Comparison of ENCODE assay signal across 8 mouse cellular contexts in the genomic region with DNA sequence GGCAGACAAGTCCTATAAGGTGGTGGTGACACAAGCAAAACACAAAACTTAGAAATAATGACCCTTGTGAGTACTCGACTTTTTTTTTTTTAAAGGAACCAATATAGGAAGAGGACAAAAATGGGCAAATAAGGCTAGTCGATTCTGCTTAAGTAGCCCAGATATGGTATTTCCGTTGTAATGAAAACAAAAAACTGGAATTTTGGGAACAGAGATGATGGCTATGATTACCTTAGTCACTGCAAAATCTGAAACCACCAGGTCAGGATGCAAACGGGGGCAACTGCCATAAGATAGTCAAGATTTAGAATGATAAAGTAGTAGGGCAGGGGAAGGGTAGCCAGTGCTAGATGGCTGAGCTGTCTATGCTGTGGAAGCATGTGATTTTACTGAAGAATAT. TPM values are rescaled to one million over a fixed set of nuclear protein-coding genes. Genes with fewer than 3 reads are reported as not detected.
DNase-seq lines count a peak whose midpoint lies in the region; ATAC-seq lines count a peak whose summit lies in the region.

No protein-coding gene starts in this region.

- WGBS in forebrain, embryonic 15.5 days, result 37% methylated on average over 4 of the region's 4 CpGs
- 33% methylated on average over 4 of the region's 4 CpGs for WGBS in limb, embryonic 15.5 days
- 36% methylated on average over 4 of the region's 4 CpGs for WGBS in stomach, embryonic 14.5 days

- H3K4me3 ChIP-seq in megakaryocyte, embryonic 14.5 days (replicated peaks), result peak overlapping the region; percentile 95
- peak overlapping the region; percentile 93 for H3K4me3 ChIP-seq in forebrain, embryonic 15.5 days
- peak overlapping the region; percentile 81 for H3K4me3 ChIP-seq in limb, embryonic 15.5 days
- peak overlapping the region; percentile 80 for H3K4me3 ChIP-seq in stomach, embryonic 14.5 days (ENCODE audit: low read depth, low read length)

- no peak for DNase-seq in frontal cortex, adult 2 months (ENCODE audit: extremely low spot score in 1 of 2, low spot score in 1 of 2)
- DNase-seq in layer of hippocampus, postnatal 10 days (ENCODE audit: low spot score in 2 of 2), result no peak
- DNase-seq in spleen, adult 12 weeks (ENCODE audit: low spot score), result no peak

- H3K4me1 ChIP-seq in megakaryocyte, embryonic 14.5 days, result peaks cover 14% of the 10 kb centered on the region
- peaks cover 24% of the 10 kb centered on the region for H3K4me1 ChIP-seq in forebrain, embryonic 15.5 days
- peaks cover 9% of the 10 kb centered on the region for H3K4me1 ChIP-seq in limb, embryonic 15.5 days
- peaks cover 4% of the 10 kb centered on the region; the same call in 1 of the 2 replicates for H3K4me1 ChIP-seq in stomach, embryonic 14.5 days (ENCODE audit: control insufficient read depth, insufficient read depth, low read length)

- H3K9ac ChIP-seq in forebrain, embryonic 15.5 days (replicated peaks), result no peak overlapping the region
- no peak overlapping the region for H3K9ac ChIP-seq in limb, embryonic 15.5 days
- no peak overlapping the region for H3K9ac ChIP-seq in stomach, embryonic 14.5 days (replicated peaks; ENCODE audit: low read depth, low read length)

- no peaks in the 10 kb centered on the region for H3K9me3 ChIP-seq in megakaryocyte, embryonic 14.5 days
- H3K9me3 ChIP-seq in forebrain, embryonic 15.5 days, result no peaks in the 10 kb centered on the region
- H3K9me3 ChIP-seq in limb, embryonic 15.5 days, result no peaks in the 10 kb centered on the region
- no peaks in the 10 kb centered on the region for H3K9me3 ChIP-seq in stomach, embryonic 14.5 days (ENCODE audit: control insufficient read depth, low read depth, low read length)

- no peaks in the 10 kb centered on the region for H3K27me3 ChIP-seq in megakaryocyte, embryonic 14.5 days (replicated peaks)
- H3K27me3 ChIP-seq in forebrain, embryonic 15.5 days, result no peaks in the 10 kb centered on the region
- H3K27me3 ChIP-seq in limb, embryonic 15.5 days, result no peaks in the 10 kb centered on the region
- H3K27me3 ChIP-seq in stomach, embryonic 14.5 days (ENCODE audit: control insufficient read depth, insufficient read depth, low read length), result no peaks in the 10 kb centered on the region

- H3K36me3 ChIP-seq in megakaryocyte, embryonic 14.5 days (replicated peaks; ENCODE audit: low read length), result peaks cover 32% of the 10 kb centered on the region
- H3K36me3 ChIP-seq in forebrain, embryonic 15.5 days, result peaks cover 29% of the 10 kb centered on the region
- peaks cover 17% of the 10 kb centered on the region for H3K36me3 ChIP-seq in limb, embryonic 15.5 days
- peaks cover 26% of the 10 kb centered on the region for H3K36me3 ChIP-seq in stomach, embryonic 14.5 days (ENCODE audit: control insufficient read depth, insufficient read depth, low read length)

- peak overlapping the region; percentile 84 for H3K4me2 ChIP-seq in forebrain, embryonic 15.5 days (replicated peaks)
- peak overlapping the region; percentile 75 for H3K4me2 ChIP-seq in limb, embryonic 15.5 days
- H3K4me2 ChIP-seq in stomach, embryonic 14.5 days (replicated peaks; ENCODE audit: low read depth, low read length), result peak overlapping the region; percentile 87

- no peak overlapping the region for H3K27ac ChIP-seq in forebrain, embryonic 15.5 days (replicated peaks)
- H3K27ac ChIP-seq in limb, embryonic 15.5 days, result 0 out of 2 replicates have a peak overlapping the region, but pooled peaks have one; percentile 81
- H3K27ac ChIP-seq in stomach, embryonic 14.5 days (ENCODE audit: low read length), result no peak overlapping the region

- no peak for ATAC-seq in megakaryocyte, adult 5-6 weeks (ENCODE audit: poor library complexity, severe bottlenecking)
- ATAC-seq in forebrain, embryonic 15.5 days (replicated peaks), result no peak
- ATAC-seq in limb, embryonic 15.5 days (ENCODE audit: insufficient number of reproducible peaks, low FRiP score, low TSS enrichment, low read depth), result no peak
- ATAC-seq in stomach, embryonic 14.5 days (ENCODE audit: insufficient number of reproducible peaks, insufficient read depth, low FRiP score, low read depth), result no peak

RNA-seq across cellular contexts. Expression of a gene that starts 0.9 kb away (rescaled TPM):
- 3.6 and 4.9 TPM in 2 replicates for polyA plus RNA-seq in megakaryocyte, embryonic 14.5 days (2012; ENCODE audit: insufficient read depth, low replicate concordance)
- total RNA-seq in megakaryocyte, adult 5-6 weeks (2015), result 6.2 and 13.9 TPM in 2 replicates
- 12.1 and 14.7 TPM in 2 replicates for total RNA-seq in megakaryocyte, adult 5-6 weeks (2017)
- polyA plus RNA-seq in forebrain, embryonic 15.5 days (2015; fragmentation: Nextera tagmentation; extraction: Ambion mirVana), result 22.3 and 25.7 TPM in 2 replicates
- 23.9 and 25.2 TPM in 2 replicates for polyA plus RNA-seq in limb, embryonic 15.5 days (2015; fragmentation: Nextera tagmentation; extraction: Ambion mirVana)
- polyA plus RNA-seq in stomach, embryonic 14.5 days (2014; fragmentation: Nextera tagmentation; extraction: Ambion mirVana), result 26.7 and 27.4 TPM in 2 replicates
- polyA plus RNA-seq in frontal cortex, adult 2 months (2012; rRNA removed), result 43.2 and 55.7 TPM in 2 replicates
- 10 to 100 TPM; 35.5 to 35.8 TPM for total RNA-seq in layer of hippocampus, postnatal 10 days (2021)

RNA-seq across cellular contexts. Expression of a gene that starts 35.5 kb away (rescaled TPM):
- 59.6 and 72.0 TPM in 2 replicates for polyA plus RNA-seq in megakaryocyte, embryonic 14.5 days (2012; ENCODE audit: insufficient read depth, low replicate concordance)
- 209 and 211 TPM in 2 replicates for total RNA-seq in megakaryocyte, adult 5-6 weeks (2015)
- 242 and 276 TPM in 2 replicates for total RNA-seq in megakaryocyte, adult 5-6 weeks (2017)
- polyA plus RNA-seq in forebrain, embryonic 15.5 days (2015; fragmentation: Nextera tagmentation; extraction: Ambion mirVana), result 450 and 468 TPM in 2 replicates
- 231 and 235 TPM in 2 replicates for polyA plus RNA-seq in limb, embryonic 15.5 days (2015; fragmentation: Nextera tagmentation; extraction: Ambion mirVana)
- 355 and 358 TPM in 2 replicates for polyA plus RNA-seq in stomach, embryonic 14.5 days (2014; fragmentation: Nextera tagmentation; extraction: Ambion mirVana)
- polyA plus RNA-seq in frontal cortex, adult 2 months (2012; rRNA removed), result 160 and 174 TPM in 2 replicates
- total RNA-seq in layer of hippocampus, postnatal 10 days (2021), result 100 to 1,000 TPM; 431 to 443 TPM
